Mouse (Mus musculus) kidney, postnatal 25 days (tissue): Measurements from ENCODE around the gene Mybphl.

Source experiments
- DNase-seq, 2 experiments: peaks; one replicate each; pipeline ENCODE4 v3.0.0; 2021; ENCODE audit warnings: mixed read lengths in 2 of 2

Mybphl gene

GRCm38 (mm10) chr3:108364270-108364995, at the start of gene Mybphl:
Gene Mybphl (plus strand): TSS chr3:108364911.
- DNase-seq, result no peak

GRCm38 (mm10) chr3:108318517-108318916, 46.2 kb upstream of the Mybphl start:
- no peak for DNase-seq

GRCm38 (mm10) chr3:108321671-108322070, 43.0 kb upstream of the Mybphl start:
- no peak for DNase-seq

GRCm38 (mm10) chr3:108322136-108322535, 42.6 kb upstream of the Mybphl start:
- no peak for DNase-seq

GRCm38 (mm10) chr3:108322962-108323361, 41.7 kb upstream of the Mybphl start:
- DNase-seq, result no peak

- DNase-seq, result no peak
These were observed 39.9 kb upstream of the Mybphl start for GRCm38 (mm10) chr3:108324837-108325236.

- DNase-seq, result no peak
These were observed 39.2 kb upstream of the Mybphl start for GRCm38 (mm10) chr3:108325521-108325920.

GRCm38 (mm10) chr3:108327275-108327674, 37.4 kb upstream of the Mybphl start:
- no peak for DNase-seq

- no peak for DNase-seq
These were observed 36.8 kb upstream of the Mybphl start for GRCm38 (mm10) chr3:108327916-108328315.

- peak; percentile 58 to 65 for DNase-seq
These were observed 36.3 kb upstream of the Mybphl start for GRCm38 (mm10) chr3:108328441-108328841.

GRCm38 (mm10) chr3:108330812-108331211, 33.9 kb upstream of the Mybphl start:
- no peak for DNase-seq

- DNase-seq, result no peak
These were observed 27.8 kb upstream of the Mybphl start for GRCm38 (mm10) chr3:108336878-108337277.

GRCm38 (mm10) chr3:108341040-108341439, 23.7 kb upstream of the Mybphl start:
- DNase-seq, result no peak

GRCm38 (mm10) chr3:108342185-108342584, 22.5 kb upstream of the Mybphl start:
- no peak for DNase-seq

GRCm38 (mm10) chr3:108345855-108346254, 18.9 kb upstream of the Mybphl start:
- no peak for DNase-seq

- DNase-seq, result no peak
These were observed 16.3 kb upstream of the Mybphl start for GRCm38 (mm10) chr3:108348376-108348775.

- no peak for DNase-seq
These were observed 9.5 kb upstream of the Mybphl start for GRCm38 (mm10) chr3:108355245-108355644.

- no peak for DNase-seq
These were observed 7.7 kb upstream of the Mybphl start for GRCm38 (mm10) chr3:108357051-108357450.

GRCm38 (mm10) chr3:108358445-108358844, 6.3 kb upstream of the Mybphl start:
- no peak for DNase-seq

- peak in 1 of 2 experiments; percentile 10 for DNase-seq
These were observed 3.8 kb upstream of the Mybphl start for GRCm38 (mm10) chr3:108360894-108361293.

- DNase-seq, result no peak
These were observed 1.1 kb upstream of the Mybphl start for GRCm38 (mm10) chr3:108363626-108364025.

- no peak for DNase-seq
These were observed 2.5 kb downstream of the Mybphl start for GRCm38 (mm10) chr3:108367173-108367572.

GRCm38 (mm10) chr3:108367828-108368227, 3.1 kb downstream of the Mybphl start:
- no peak for DNase-seq

- no peak for DNase-seq
These were observed 4.0 kb downstream of the Mybphl start for GRCm38 (mm10) chr3:108368721-108369120.

- no peak for DNase-seq
These were observed 7.6 kb downstream of the Mybphl start for GRCm38 (mm10) chr3:108372274-108372673.
